Mouse (Mus musculus): ENCODE measurements around the gene Syndig1l. TPM values are rescaled to one million over a fixed set of nuclear protein-coding genes. Genes with fewer than 3 reads are reported as not detected.

The Syndig1l gene
- total RNA-seq, 1 experiment, result 0.09 TPM

DNA sequence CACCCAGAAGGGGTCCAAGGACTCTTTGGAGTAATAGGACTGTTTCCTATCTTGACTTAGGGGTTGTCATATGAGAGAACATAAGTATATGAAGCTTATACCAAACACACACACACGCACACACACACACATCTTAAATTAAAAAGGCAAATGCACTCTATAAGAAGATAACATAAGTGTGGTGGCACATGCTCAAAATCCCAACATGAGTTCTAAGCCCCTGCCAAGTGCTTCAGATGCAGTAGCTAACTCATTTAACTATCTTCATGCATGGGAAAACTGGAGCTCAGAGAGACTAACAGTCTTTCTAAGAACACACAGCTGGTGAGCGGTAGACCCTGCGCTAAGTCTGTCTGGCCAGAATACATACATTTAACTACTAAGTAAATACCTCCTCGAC is 11.1 kb downstream of the Syndig1l start:
- Histone ChIP-seq H3K27ac (ENCODE audit: insufficient read depth, low read depth, low read length, poor library complexity, severe bottlenecking) (no peak overlapping the region), H3K9ac (ENCODE audit: insufficient read depth, low read depth, low read length, poor library complexity, severe bottlenecking) (no peak overlapping the region), H3K4me1 (ENCODE audit: control insufficient read depth in 2 of 2, insufficient read depth in 2 of 2, low read length in 2 of 2, poor library complexity in 1 of 2) (peaks cover 0 to 2% of the 10 kb centered on the region in 2 experiments; a peak in 1 of 4 replicates), H3K9me3 (ENCODE audit: control insufficient read depth, insufficient read depth, low read depth, low read length) (no peaks in the 10 kb centered on the region), H3K4me3 (ENCODE audit: insufficient read depth in 1 of 2, low read depth in 1 of 2, low read length in 2 of 2, poor library complexity in 1 of 2, severe bottlenecking in 1 of 2) (no peak overlapping the region), H3K36me3 (ENCODE audit: control insufficient read depth, insufficient read depth, low read length, poor library complexity, severe bottlenecking) (no peaks in the 10 kb centered on the region)
- in situ Hi-C loops (cut with MboI; ENCODE audit: low sequenced_read_pairs in 2 of 2, unreplicated experiment in 2 of 2), result no loop called here
- no peak for TF ChIP-seq ZC3H11A (IDR thresholded peaks at IDR 0.05; ENCODE audit: borderline replicate concordance, low read depth, low read length)
- no peak for TF ChIP-seq HCFC1 (IDR thresholded peaks at IDR 0.05; ENCODE audit: borderline replicate concordance, insufficient read depth, low read length)
- TF ChIP-seq ZNF384 (IDR thresholded peaks at IDR 0.05; ENCODE audit: low read depth, low read length), result no peak
- TF ChIP-seq MAFK (IDR thresholded peaks at IDR 0.05; ENCODE audit: insufficient read depth, low read depth, low read length), result no peak
- no peak for TF ChIP-seq CHD2 (IDR thresholded peaks at IDR 0.05; ENCODE audit: low read depth, low read length)
- DNase-seq (ENCODE audit: low read depth, low spot score), result no peak

DNA sequence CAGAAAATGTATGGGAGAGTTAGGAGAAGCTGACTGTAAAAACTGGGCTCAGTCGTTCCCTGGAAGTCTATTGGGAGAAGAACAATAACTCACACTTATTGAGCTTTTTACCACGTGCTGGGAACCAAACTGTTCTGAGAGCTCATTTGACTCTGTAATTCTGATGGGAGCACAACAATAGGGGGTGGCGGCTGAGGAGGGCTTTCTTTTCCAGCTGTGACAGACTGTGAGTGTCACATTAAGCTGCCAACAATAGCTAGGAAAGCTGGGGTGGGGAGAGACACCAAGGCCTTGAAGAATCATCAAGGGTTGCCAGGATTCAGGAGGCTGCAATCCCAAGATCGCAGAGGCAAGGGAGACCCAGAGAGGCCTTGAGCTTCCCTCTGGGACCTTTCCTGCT is 12.5 kb downstream of the Syndig1l start:
- DNase-seq (ENCODE audit: low read depth, low spot score), result no peak
- no peak overlapping the region for H3K4me3 ChIP-seq (ENCODE audit: insufficient read depth in 1 of 2, low read depth in 1 of 2, low read length in 2 of 2, poor library complexity in 1 of 2, severe bottlenecking in 1 of 2)
- H3K9me3 ChIP-seq (ENCODE audit: control insufficient read depth, insufficient read depth, low read depth, low read length), result no peaks in the 10 kb centered on the region
- in situ Hi-C loops (cut with MboI; ENCODE audit: low sequenced_read_pairs in 2 of 2, unreplicated experiment in 2 of 2), result no loop called here
- no peak overlapping the region for H3K27ac ChIP-seq (ENCODE audit: insufficient read depth, low read depth, low read length, poor library complexity, severe bottlenecking)
- H3K9ac ChIP-seq (ENCODE audit: insufficient read depth, low read depth, low read length, poor library complexity, severe bottlenecking), result no peak overlapping the region
- H3K36me3 ChIP-seq (ENCODE audit: control insufficient read depth, insufficient read depth, low read length, poor library complexity, severe bottlenecking), result no peaks in the 10 kb centered on the region
- peaks cover 0 to 2% of the 10 kb centered on the region in 2 experiments; a peak in 1 of 4 replicates for H3K4me1 ChIP-seq (ENCODE audit: control insufficient read depth in 2 of 2, insufficient read depth in 2 of 2, low read length in 2 of 2, poor library complexity in 1 of 2)
- TF ChIP-seq HCFC1 (IDR thresholded peaks at IDR 0.05; ENCODE audit: borderline replicate concordance, insufficient read depth, low read length) (no peak), ZNF384 (IDR thresholded peaks at IDR 0.05; ENCODE audit: low read depth, low read length) (no peak), ZC3H11A (IDR thresholded peaks at IDR 0.05; ENCODE audit: borderline replicate concordance, low read depth, low read length) (no peak), CHD2 (IDR thresholded peaks at IDR 0.05; ENCODE audit: low read depth, low read length) (no peak), MAFK (IDR thresholded peaks at IDR 0.05; ENCODE audit: insufficient read depth, low read depth, low read length) (no peak)

DNA sequence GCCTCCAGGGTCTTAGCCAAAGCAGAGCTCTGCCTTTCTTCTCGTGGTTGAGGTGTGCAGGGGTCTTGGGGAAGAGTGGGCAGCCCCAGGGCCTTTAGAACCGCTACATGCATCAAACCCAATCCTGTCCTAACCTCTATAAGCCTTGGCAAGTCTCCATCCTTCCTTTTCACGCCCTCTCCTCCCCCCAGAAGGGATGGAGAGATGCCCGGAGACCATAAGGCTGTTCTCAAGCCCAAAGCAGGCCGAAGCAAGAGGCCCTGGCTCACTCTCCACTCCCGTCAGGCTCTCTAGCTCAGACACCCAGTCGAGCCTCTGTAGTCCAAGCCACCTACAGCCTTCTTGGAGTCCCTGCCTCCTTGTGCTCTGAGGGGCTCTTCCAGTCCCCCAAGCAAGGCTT is 14.1 kb downstream of the Syndig1l start:
- no peak overlapping the region for H3K9ac ChIP-seq (ENCODE audit: insufficient read depth, low read depth, low read length, poor library complexity, severe bottlenecking)
- no peak overlapping the region for H3K4me3 ChIP-seq (ENCODE audit: insufficient read depth in 1 of 2, low read depth in 1 of 2, low read length in 2 of 2, poor library complexity in 1 of 2, severe bottlenecking in 1 of 2)
- H3K4me1 ChIP-seq (ENCODE audit: control insufficient read depth in 2 of 2, insufficient read depth in 2 of 2, low read length in 2 of 2, poor library complexity in 1 of 2), result peaks cover 0 to 5% of the 10 kb centered on the region in 2 experiments; a peak in 1 of 4 replicates
- DNase-seq (ENCODE audit: low read depth, low spot score), result no peak
- in situ Hi-C loops (cut with MboI; ENCODE audit: low sequenced_read_pairs in 2 of 2, unreplicated experiment in 2 of 2), result no loop called here
- no peak overlapping the region for H3K27ac ChIP-seq (ENCODE audit: insufficient read depth, low read depth, low read length, poor library complexity, severe bottlenecking)
- TF ChIP-seq HCFC1 (IDR thresholded peaks at IDR 0.05; ENCODE audit: borderline replicate concordance, insufficient read depth, low read length), result no peak
- no peak for TF ChIP-seq ZC3H11A (IDR thresholded peaks at IDR 0.05; ENCODE audit: borderline replicate concordance, low read depth, low read length)
- TF ChIP-seq MAFK (IDR thresholded peaks at IDR 0.05; ENCODE audit: insufficient read depth, low read depth, low read length), result no peak
- TF ChIP-seq CHD2 (IDR thresholded peaks at IDR 0.05; ENCODE audit: low read depth, low read length), result no peak
- no peak for TF ChIP-seq ZNF384 (IDR thresholded peaks at IDR 0.05; ENCODE audit: low read depth, low read length)
- no peaks in the 10 kb centered on the region for H3K9me3 ChIP-seq (ENCODE audit: control insufficient read depth, insufficient read depth, low read depth, low read length)
- no peaks in the 10 kb centered on the region for H3K36me3 ChIP-seq (ENCODE audit: control insufficient read depth, insufficient read depth, low read length, poor library complexity, severe bottlenecking)

DNA sequence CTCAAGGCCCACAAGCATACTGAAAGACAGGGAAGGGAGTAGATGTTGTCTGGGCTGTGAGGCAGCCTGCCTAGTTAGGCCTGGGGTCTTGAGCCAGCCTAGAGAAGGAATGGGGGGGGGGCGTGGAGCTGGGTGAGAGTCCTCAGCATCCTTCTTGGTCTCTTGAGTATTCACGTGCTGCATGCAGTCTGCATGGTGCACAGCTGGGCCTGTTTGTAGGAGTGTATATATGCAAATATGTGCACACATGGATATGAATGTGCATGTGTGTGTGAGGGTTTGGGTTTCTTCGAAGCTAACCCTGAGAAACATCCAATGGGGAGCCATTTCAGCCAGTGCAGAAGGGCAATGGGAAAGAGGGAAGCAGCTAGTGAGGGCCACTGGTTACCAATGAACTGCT is 22.6 kb downstream of the Syndig1l start:
- no peak overlapping the region for H3K4me3 ChIP-seq (ENCODE audit: insufficient read depth in 1 of 2, low read depth in 1 of 2, low read length in 2 of 2, poor library complexity in 1 of 2, severe bottlenecking in 1 of 2)
- H3K27ac ChIP-seq (ENCODE audit: insufficient read depth, low read depth, low read length, poor library complexity, severe bottlenecking), result no peak overlapping the region
- no peaks in the 10 kb centered on the region for H3K36me3 ChIP-seq (ENCODE audit: control insufficient read depth, insufficient read depth, low read length, poor library complexity, severe bottlenecking)
- TF ChIP-seq MAFK (IDR thresholded peaks at IDR 0.05; ENCODE audit: insufficient read depth, low read depth, low read length) (no peak), ZNF384 (IDR thresholded peaks at IDR 0.05; ENCODE audit: low read depth, low read length) (no peak), CHD2 (IDR thresholded peaks at IDR 0.05; ENCODE audit: low read depth, low read length) (no peak), HCFC1 (IDR thresholded peaks at IDR 0.05; ENCODE audit: borderline replicate concordance, insufficient read depth, low read length) (no peak)
- H3K4me1 ChIP-seq (ENCODE audit: control insufficient read depth in 2 of 2, insufficient read depth in 2 of 2, low read length in 2 of 2, poor library complexity in 1 of 2), result peaks cover 0 to 15% of the 10 kb centered on the region in 2 experiments; a peak in 1 of 4 replicates
- in situ Hi-C loops (cut with MboI; ENCODE audit: low sequenced_read_pairs in 2 of 2, unreplicated experiment in 2 of 2), result no loop called here
- no peak overlapping the region for H3K9ac ChIP-seq (ENCODE audit: insufficient read depth, low read depth, low read length, poor library complexity, severe bottlenecking)
- no peak for DNase-seq (ENCODE audit: low read depth, low spot score)
- H3K9me3 ChIP-seq (ENCODE audit: control insufficient read depth, insufficient read depth, low read depth, low read length), result no peaks in the 10 kb centered on the region

Data from ES-E14 (cell line).